Mouse (Mus musculus) left cerebral cortex, adult 9 months (tissue): ENCODE data around the gene Peli1.
"Not testable (repeated sequence)": the region's sequence is repeated elsewhere in the genome, so short reads cannot be mapped to it uniquely, and the experiment has no call there.

ENCODE experiments used
- DNase-seq, 2 experiments: peaks; one replicate each; pipeline ENCODE4 v3.0.0; 2022; ENCODE audit warnings: low spot score in 2 of 2

The Peli1 gene

GRCm38 (mm10) chr11:21150316-21150715, 59.2 kb downstream of the Peli1 start:
- no peak for DNase-seq

DNA sequence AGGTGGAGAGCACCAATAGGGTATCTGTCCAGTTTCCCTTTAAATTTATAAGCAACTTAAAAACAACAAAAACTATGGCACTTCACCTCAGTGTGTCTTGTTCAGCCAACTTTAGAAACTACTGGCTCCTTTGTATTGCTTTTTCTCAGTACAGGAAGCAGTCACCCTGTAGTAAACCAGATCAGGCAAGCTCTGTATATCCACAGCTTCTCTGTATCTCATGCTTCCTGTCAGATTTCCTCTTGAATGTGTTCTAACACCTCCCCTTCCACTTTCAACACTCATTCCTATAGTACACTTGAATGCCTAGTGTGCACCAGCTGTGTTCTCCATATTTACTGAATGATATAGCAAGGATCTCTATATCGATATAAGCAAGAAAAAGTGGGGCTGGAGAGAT, 60.6 kb downstream of the Peli1 start:
- DNase-seq = no peak

- no peak for DNase-seq
Observed at GRCm38 (mm10) chr11:21153111-21153510, 62.0 kb downstream of the Peli1 start.

- DNase-seq = no peak
Observed at GRCm38 (mm10) chr11:21157595-21157994, 66.5 kb downstream of the Peli1 start.

DNA sequence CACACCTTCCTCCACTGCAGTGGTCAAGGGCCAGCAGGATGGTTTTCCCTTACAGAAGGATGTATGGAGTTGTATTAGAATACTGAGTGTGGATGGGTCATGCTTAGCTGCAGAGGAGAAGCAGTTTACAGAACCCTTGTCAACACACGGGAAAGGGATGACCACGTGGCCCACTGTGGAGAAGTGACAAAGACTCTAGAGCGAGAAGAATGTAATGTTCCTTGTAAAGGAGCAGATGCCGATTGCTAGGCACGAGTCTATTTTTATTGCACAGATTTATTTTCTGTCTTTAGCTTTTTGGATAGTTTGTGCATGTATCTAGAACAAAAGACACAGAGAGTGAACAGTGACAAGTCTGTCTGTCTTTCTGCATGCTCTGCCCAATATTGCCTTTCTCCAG, 71.0 kb downstream of the Peli1 start:
- peak in 1 of 2 experiments; percentile 29 for DNase-seq

DNA sequence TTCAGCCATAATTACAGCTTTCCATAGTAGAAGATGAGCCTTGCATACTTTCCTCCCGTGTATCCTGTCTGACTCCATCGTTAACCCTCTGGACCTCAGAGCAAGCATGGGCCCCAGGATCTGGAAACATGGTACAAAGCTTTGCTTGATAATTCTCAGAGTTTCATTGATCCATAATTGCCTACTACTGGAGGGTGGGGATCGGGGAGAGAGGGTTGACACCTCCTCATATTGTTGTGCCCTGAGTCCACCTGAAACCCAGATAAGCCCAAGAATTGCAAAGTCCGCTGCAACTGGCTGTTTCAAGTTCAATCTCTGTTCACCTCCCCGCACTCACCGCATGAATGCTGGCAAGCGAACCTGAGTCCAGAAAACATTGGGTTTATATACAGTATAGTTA, 72.1 kb downstream of the Peli1 start:
- DNase-seq = no peak

GRCm38 (mm10) chr11:21163673-21164072, 72.6 kb downstream of the Peli1 start:
- DNase-seq = peak in 1 of 2 experiments; percentile 16

DNA sequence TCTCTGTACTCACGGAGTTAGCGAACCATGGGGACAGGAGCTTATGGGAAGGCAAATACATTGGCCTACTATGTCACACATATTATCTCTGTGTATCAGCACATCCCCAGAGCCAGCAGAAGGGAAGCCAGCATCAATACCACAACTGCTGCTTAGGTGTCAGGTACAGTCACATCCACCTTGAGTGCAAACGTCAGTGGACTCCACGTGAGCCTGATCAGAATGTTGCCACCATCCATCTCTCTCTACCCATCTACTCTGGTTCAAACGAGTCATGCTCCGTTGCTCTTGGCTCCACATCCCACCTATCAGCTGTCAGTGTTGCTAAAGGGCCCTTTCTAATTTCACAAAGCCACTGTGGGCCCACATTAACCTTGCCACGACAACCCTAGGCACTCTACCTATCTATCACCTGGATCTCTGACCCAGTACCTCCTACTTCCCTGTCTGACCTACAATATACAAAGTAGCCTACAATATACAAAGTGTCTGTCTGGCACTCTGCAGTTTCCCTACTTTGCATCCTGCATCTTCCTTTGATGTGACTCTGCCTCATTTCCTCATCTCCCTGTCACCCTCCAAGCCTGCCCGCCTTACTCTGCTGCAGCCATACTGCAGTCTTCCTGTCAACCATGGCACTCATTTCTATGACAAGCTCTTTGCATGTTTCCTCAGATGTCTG, 73.4 kb downstream of the Peli1 start:
- DNase-seq = no peak

- no peak for DNase-seq
Observed at GRCm38 (mm10) chr11:21164994-21165560, 74.0 kb downstream of the Peli1 start.

DNA sequence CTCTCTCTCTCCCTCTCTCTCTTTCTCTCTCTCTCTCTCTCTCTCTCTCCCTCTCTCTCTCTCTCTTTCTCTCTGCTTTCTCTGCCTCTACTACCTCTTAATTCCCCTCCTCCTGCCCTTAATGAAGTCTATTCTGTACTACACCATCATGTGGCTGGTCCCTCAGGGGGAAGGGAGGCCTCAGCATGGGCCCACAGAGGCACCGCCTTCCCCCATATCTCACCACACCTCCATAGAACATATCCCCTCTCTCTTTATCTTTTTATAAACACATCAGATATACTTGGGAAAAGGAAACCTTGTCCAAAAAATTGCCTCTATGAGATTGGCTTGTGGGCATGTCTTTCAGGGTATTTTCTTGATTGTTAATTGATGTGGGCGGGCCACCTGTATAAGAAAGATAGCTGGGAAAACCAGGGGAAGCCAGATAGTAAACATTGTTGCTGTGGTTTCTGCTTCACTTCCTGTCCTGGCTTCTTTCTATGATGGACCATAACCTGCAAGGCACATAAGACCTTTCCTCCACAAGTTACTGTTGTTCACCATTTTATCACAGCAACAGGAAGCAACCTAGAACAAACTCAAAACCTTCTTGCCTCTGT, 75.5 kb downstream of the Peli1 start:
- no peak for DNase-seq

GRCm38 (mm10) chr11:21168828-21169607, 77.9 kb downstream of the Peli1 start:
- no peak for DNase-seq

DNA sequence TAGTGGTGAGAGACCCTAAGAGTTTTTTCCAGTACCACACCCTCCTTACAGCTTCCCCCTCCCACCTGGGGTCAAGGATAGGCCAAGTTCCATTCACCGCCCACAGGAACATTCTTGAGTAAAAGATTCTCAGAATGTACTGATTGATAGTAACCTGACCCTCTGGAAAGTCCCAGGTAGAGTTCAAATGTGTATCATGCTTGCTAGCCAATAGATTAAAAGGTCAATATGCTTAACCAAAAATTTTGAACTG, 78.4 kb downstream of the Peli1 start:
- DNase-seq = not testable (repeated sequence)

DNA sequence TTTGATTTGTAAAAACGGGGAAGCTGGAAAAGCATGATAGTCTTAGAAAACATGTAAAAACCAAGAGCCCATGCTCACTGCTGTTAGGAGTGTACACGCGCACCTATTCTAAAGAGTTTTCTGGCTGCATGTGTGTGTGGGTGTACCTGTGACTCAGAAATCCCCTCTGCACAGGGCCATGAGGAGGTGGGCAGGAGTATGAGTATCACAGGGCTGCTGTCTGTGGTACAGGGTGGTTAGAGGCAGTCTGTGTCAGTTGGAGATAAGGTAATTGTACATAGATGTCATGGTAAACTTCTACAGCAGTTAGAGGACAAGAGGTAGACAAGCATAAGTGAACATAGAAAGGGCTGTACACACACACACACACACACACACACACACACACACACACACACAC, 81.2 kb downstream of the Peli1 start:
- DNase-seq = peak in 1 of 2 experiments; percentile 20

- DNase-seq = no peak
Observed at GRCm38 (mm10) chr11:21173926-21174325, 82.8 kb downstream of the Peli1 start.

- DNase-seq = peak in 1 of 2 experiments; percentile 11
Observed at GRCm38 (mm10) chr11:21174396-21174795, 83.3 kb downstream of the Peli1 start.

GRCm38 (mm10) chr11:21175063-21175462, 84.0 kb downstream of the Peli1 start:
- no peak for DNase-seq

DNA sequence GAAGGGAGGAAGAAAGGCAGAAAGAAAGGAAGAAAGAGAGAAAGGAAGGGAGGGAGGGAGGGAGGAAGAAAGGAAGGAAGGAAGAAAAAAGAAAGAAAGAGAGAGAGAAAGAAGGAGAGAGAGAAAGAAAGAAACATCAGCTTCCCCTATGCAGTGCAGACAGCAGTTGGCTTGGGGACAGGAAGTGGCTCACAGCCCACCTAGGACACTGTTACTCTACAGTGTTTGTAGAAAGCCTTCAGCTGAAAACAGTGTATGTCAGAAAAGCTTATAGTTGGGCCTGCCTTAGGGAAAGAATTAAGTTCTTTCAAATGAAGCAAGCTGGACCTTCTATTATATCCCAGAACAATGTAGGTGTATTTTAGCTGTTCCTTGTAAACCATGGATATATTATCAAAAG, 85.4 kb downstream of the Peli1 start:
- DNase-seq = no peak

GRCm38 (mm10) chr11:21178343-21178742, 87.3 kb downstream of the Peli1 start:
- DNase-seq = peak in 1 of 2 experiments; percentile 55

- DNase-seq = no peak
Observed at GRCm38 (mm10) chr11:21178998-21179645, 88.0 kb downstream of the Peli1 start.

- DNase-seq = not testable (repeated sequence)
Observed at GRCm38 (mm10) chr11:21179873-21180272, 88.8 kb downstream of the Peli1 start.

- DNase-seq = no peak
Observed at GRCm38 (mm10) chr11:21180650-21181049, 89.6 kb downstream of the Peli1 start.

DNA sequence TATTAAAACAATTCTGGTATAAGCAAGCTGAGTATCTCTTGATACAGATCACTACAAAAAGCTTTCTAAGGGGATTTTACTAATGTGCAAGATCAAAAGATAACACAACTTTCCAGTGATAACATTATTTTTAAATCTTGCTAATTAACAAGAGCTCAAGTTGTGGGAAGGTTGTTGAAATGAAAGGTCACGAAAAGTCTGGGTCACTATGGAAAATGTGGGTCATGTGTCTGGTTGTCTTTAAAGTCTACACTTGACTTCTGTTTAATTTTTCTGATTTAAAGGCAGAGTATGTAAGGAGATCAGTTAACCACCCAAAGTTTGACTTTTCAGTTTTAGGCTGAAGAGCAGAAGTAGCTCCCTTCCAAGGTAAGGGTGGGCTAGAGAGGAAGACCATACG, 90.5 kb downstream of the Peli1 start:
- no peak for DNase-seq
